In genomic region chr2:150803035-150803434, GRCm38 (mm10) we compare ENCODE assay signal across 12 mouse cellular contexts. TPM values are rescaled to one million over a fixed set of nuclear protein-coding genes. Genes with fewer than 3 reads are reported as not detected.
DNase-seq lines count a peak whose midpoint lies in the region; ATAC-seq and TF ChIP-seq lines count a peak whose summit lies in the region.
"Had no signal": no experiment of that assay in that cellular context is flagged by ENCODE, and none has a peak within 500 bp of the region (broad histone marks: within the 10 kb centered on the region; RNA-seq: fewer than 3 reads in every experiment).

No protein-coding gene starts in this region.

- no peak overlapping the region for H3K27ac ChIP-seq in forebrain, postnatal 0 days (ENCODE audit: low read depth, low read length)
- H3K27ac ChIP-seq in forebrain, embryonic 12.5 days: no peak overlapping the region
- H3K27ac ChIP-seq in lung, embryonic 14.5 days (ENCODE audit: low read depth): no peak overlapping the region
- no peak overlapping the region for H3K27ac ChIP-seq in forebrain, embryonic 15.5 days (replicated peaks)
- H3K27ac ChIP-seq: embryonic facial prominence, embryonic 12.5 days; heart, embryonic 15.5 days; limb, embryonic 12.5 days; stomach, embryonic 15.5 days had no signal

- no peak overlapping the region for H3K4me3 ChIP-seq in forebrain, postnatal 0 days (ENCODE audit: low read depth, low read length)
- no peak overlapping the region for H3K4me3 ChIP-seq in forebrain, embryonic 12.5 days (replicated peaks)
- no peak overlapping the region for H3K4me3 ChIP-seq in lung, embryonic 14.5 days (ENCODE audit: low read depth, low read length)
- no peak overlapping the region for H3K4me3 ChIP-seq in forebrain, embryonic 15.5 days
- H3K4me3 ChIP-seq: embryonic facial prominence, embryonic 12.5 days; heart, embryonic 15.5 days; limb, embryonic 12.5 days; stomach, embryonic 15.5 days had no signal

- peak; percentile 32 for DNase-seq in forebrain, postnatal 0 days
- DNase-seq in lung, embryonic 14.5 days: peak; percentile 62
- DNase-seq in lung, adult 18-20 months: no peak
- peak; percentile 40 for DNase-seq in retina, embryonic 14.5 days (ENCODE audit: low spot score)

- H3K9ac ChIP-seq in forebrain, postnatal 0 days: no peak overlapping the region
- no peak overlapping the region for H3K9ac ChIP-seq in forebrain, embryonic 12.5 days
- H3K9ac ChIP-seq in lung, embryonic 14.5 days: no peak overlapping the region
- H3K9ac ChIP-seq in forebrain, embryonic 15.5 days (replicated peaks): no peak overlapping the region
- H3K9ac ChIP-seq: embryonic facial prominence, embryonic 12.5 days; heart, embryonic 15.5 days; limb, embryonic 12.5 days; stomach, embryonic 15.5 days had no signal

- peak; percentile 67 for TF ChIP-seq CTCF in forebrain, postnatal 0 days (IDR thresholded peaks at IDR 0.05; ENCODE audit: low read depth)
- peak; percentile 59 for TF ChIP-seq CTCF in lung, embryonic 14.5 days (IDR thresholded peaks at IDR 0.05; ENCODE audit: low read depth)

- peaks cover 35% of the 10 kb centered on the region for H3K36me3 ChIP-seq in forebrain, postnatal 0 days (ENCODE audit: insufficient read depth)
- peaks cover 56% of the 10 kb centered on the region for H3K36me3 ChIP-seq in forebrain, embryonic 12.5 days (replicated peaks)
- H3K36me3 ChIP-seq in lung, embryonic 14.5 days (ENCODE audit: insufficient read depth): peaks cover 64% of the 10 kb centered on the region
- H3K36me3 ChIP-seq in forebrain, embryonic 15.5 days: peaks cover 39% of the 10 kb centered on the region

- no peaks in the 10 kb centered on the region for H3K4me1 ChIP-seq in forebrain, postnatal 0 days (ENCODE audit: insufficient read depth)
- H3K4me1 ChIP-seq in forebrain, embryonic 12.5 days: no peaks in the 10 kb centered on the region
- no peaks in the 10 kb centered on the region for H3K4me1 ChIP-seq in lung, embryonic 14.5 days (ENCODE audit: insufficient read depth)
- H3K4me1 ChIP-seq in forebrain, embryonic 15.5 days: no peaks in the 10 kb centered on the region
- H3K4me1 ChIP-seq: embryonic facial prominence, embryonic 12.5 days; limb, embryonic 12.5 days; stomach, embryonic 15.5 days had no signal

- H3K4me2 ChIP-seq in forebrain, postnatal 0 days (ENCODE audit: low read depth): no peak overlapping the region
- no peak overlapping the region for H3K4me2 ChIP-seq in forebrain, embryonic 12.5 days
- no peak overlapping the region for H3K4me2 ChIP-seq in lung, embryonic 14.5 days
- no peak overlapping the region for H3K4me2 ChIP-seq in forebrain, embryonic 15.5 days (replicated peaks)
- H3K4me2 ChIP-seq: embryonic facial prominence, embryonic 12.5 days; heart, embryonic 15.5 days; limb, embryonic 12.5 days; stomach, embryonic 15.5 days had no signal

- H3K27me3 ChIP-seq in forebrain, postnatal 0 days (ENCODE audit: insufficient read depth, low read length): no peaks in the 10 kb centered on the region
- no peaks in the 10 kb centered on the region for H3K27me3 ChIP-seq in forebrain, embryonic 12.5 days
- no peaks in the 10 kb centered on the region for H3K27me3 ChIP-seq in lung, embryonic 14.5 days (ENCODE audit: insufficient read depth, low read length)
- H3K27me3 ChIP-seq in forebrain, embryonic 15.5 days: no peaks in the 10 kb centered on the region
- H3K27me3 ChIP-seq: embryonic facial prominence, embryonic 12.5 days; heart, embryonic 15.5 days; limb, embryonic 12.5 days; stomach, embryonic 15.5 days had no signal

- no peaks in the 10 kb centered on the region for H3K9me3 ChIP-seq in forebrain, postnatal 0 days (ENCODE audit: low read length)
- H3K9me3 ChIP-seq in forebrain, embryonic 12.5 days: no peaks in the 10 kb centered on the region
- H3K9me3 ChIP-seq in lung, embryonic 14.5 days (ENCODE audit: low read depth, low read length): no peaks in the 10 kb centered on the region
- no peaks in the 10 kb centered on the region for H3K9me3 ChIP-seq in forebrain, embryonic 15.5 days
- H3K9me3 ChIP-seq: embryonic facial prominence, embryonic 12.5 days; heart, embryonic 15.5 days; limb, embryonic 12.5 days; stomach, embryonic 15.5 days had no signal

- 94% methylated on average over 1 of the region's 1 CpGs for WGBS in forebrain, postnatal 0 days
- 88% methylated on average over 1 of the region's 1 CpGs for WGBS in forebrain, embryonic 12.5 days
- 81% methylated on average over 1 of the region's 1 CpGs for WGBS in lung, embryonic 14.5 days
- 95% methylated on average over 1 of the region's 1 CpGs for WGBS in forebrain, embryonic 15.5 days

- 0 out of 2 replicates have a peak, but pooled peaks have one; percentile 38 for ATAC-seq in forebrain, postnatal 0 days
- no peak for ATAC-seq in forebrain, embryonic 12.5 days (ENCODE audit: low FRiP score)
- no peak for ATAC-seq in lung, embryonic 14.5 days (ENCODE audit: insufficient read depth)
- peak; percentile 56 for ATAC-seq in activated CD4-positive, CD25-positive, alpha-beta regulatory T cell, adult 4 months
- ATAC-seq in erythroblast, adult 5-6 weeks (replicated peaks; ENCODE audit: low FRiP score, poor library complexity, severe bottlenecking): no peak
- ATAC-seq in forebrain, embryonic 15.5 days (replicated peaks): no peak

RNA-seq across cellular contexts. Expression of gene Pygb, which starts 16.5 kb away (rescaled TPM):
- 146 and 174 TPM in 2 replicates for total RNA-seq in forebrain, postnatal 0 days (2014; rRNA removed)
- polyA plus RNA-seq in forebrain, postnatal 0 days (2015; fragmentation: Nextera tagmentation; extraction: Ambion mirVana): 81.3 and 102 TPM in 2 replicates
- polyA plus RNA-seq in forebrain, embryonic 12.5 days (2016; fragmentation: Nextera tagmentation; extraction: Ambion mirVana): 81.6 and 86.3 TPM in 2 replicates
- 52.6 and 58.3 TPM in 2 replicates for polyA plus RNA-seq in lung, embryonic 14.5 days (2014; fragmentation: Nextera tagmentation; extraction: Ambion mirVana)
- polyA plus RNA-seq in activated CD4-positive, CD25-positive, alpha-beta regulatory T cell, adult 4 months (2017; shearing (Covaris generic)): 10 to 100 TPM; 33.1 to 49.4 TPM
- 2.1 and 2.3 TPM in 2 replicates for total RNA-seq in erythroblast, adult 5-6 weeks (2015; ENCODE audit: low replicate concordance)
- total RNA-seq in erythroblast, adult 5-6 weeks (2017; ENCODE audit: low replicate concordance): 6.6 and 8.8 TPM in 2 replicates
- 93.0 and 99.8 TPM in 2 replicates for polyA plus RNA-seq in forebrain, embryonic 15.5 days (2015; fragmentation: Nextera tagmentation; extraction: Ambion mirVana)

RNA-seq across cellular contexts. Expression of gene Entpd6, which starts 54.2 kb away (rescaled TPM):
- 74.3 and 93.6 TPM in 2 replicates for total RNA-seq in forebrain, postnatal 0 days (2014; rRNA removed)
- polyA plus RNA-seq in forebrain, postnatal 0 days (2015; fragmentation: Nextera tagmentation; extraction: Ambion mirVana): 57.7 and 76.0 TPM in 2 replicates
- 29.5 and 29.6 TPM in 2 replicates for polyA plus RNA-seq in forebrain, embryonic 12.5 days (2016; fragmentation: Nextera tagmentation; extraction: Ambion mirVana)
- 32.7 and 33.7 TPM in 2 replicates for polyA plus RNA-seq in lung, embryonic 14.5 days (2014; fragmentation: Nextera tagmentation; extraction: Ambion mirVana)
- 10 to 100 TPM; 26.3 to 27.8 TPM for polyA plus RNA-seq in activated CD4-positive, CD25-positive, alpha-beta regulatory T cell, adult 4 months (2017; shearing (Covaris generic))
- total RNA-seq in erythroblast, adult 5-6 weeks (2015; ENCODE audit: low replicate concordance): 1.3 and 2.3 TPM in 2 replicates
- total RNA-seq in erythroblast, adult 5-6 weeks (2017; ENCODE audit: low replicate concordance): 0.56 and 2.6 TPM in 2 replicates
- 46.3 and 49.7 TPM in 2 replicates for polyA plus RNA-seq in forebrain, embryonic 15.5 days (2015; fragmentation: Nextera tagmentation; extraction: Ambion mirVana)

Comparison
In these comparisons a context has a peak if more than half of its experiments do, and no peak if none do; other contexts are left out.
1. ATAC-seq: peak in forebrain, postnatal 0 days (single experiment) and activated CD4-positive, CD25-positive, alpha-beta regulatory T cell, adult 4 months (single experiment); none in forebrain, embryonic 12.5 days (single experiment), lung, embryonic 14.5 days (single experiment), erythroblast, adult 5-6 weeks (single experiment) and forebrain, embryonic 15.5 days (single experiment).
2. DNase-seq: peak in forebrain, postnatal 0 days (single experiment), lung, embryonic 14.5 days (single experiment) and retina, embryonic 14.5 days (single experiment); none in lung, adult 18-20 months (0 of 2).